Mouse (Mus musculus): ENCODE measurements around the gene Acad11. TPM values are rescaled to one million over a fixed set of nuclear protein-coding genes. Genes with fewer than 3 reads are reported as not detected.

Gene Acad11
- polyA plus RNA-seq, 1 experiment from 2014 or later: 9.8 TPM

GRCm38 (mm10) chr9:104085730-104086429, 22.7 kb downstream of the Acad11 start:
- no peak overlapping the region for H3K9ac ChIP-seq
- H3K4me3 ChIP-seq: no peak overlapping the region
- H3K4me2 ChIP-seq: no peak overlapping the region
- peak overlapping the region; percentile 17; the same call in 1 of the 2 replicates for H3K27ac ChIP-seq
- 0 out of 2 replicates have a peak, but pooled peaks have one; percentile 69 for ATAC-seq (ENCODE audit: insufficient number of reproducible peaks, insufficient read depth, low FRiP score, low TSS enrichment, low read depth)
- H3K9me3 ChIP-seq: no peaks in the 10 kb centered on the region
- WGBS: 62% methylated on average over 4 of the region's 4 CpGs
- no peaks in the 10 kb centered on the region for H3K27me3 ChIP-seq
- 0 out of 2 replicates have a peak, but pooled peaks cover 9% of the 10 kb centered on the region for H3K36me3 ChIP-seq
- peaks cover 12% of the 10 kb centered on the region for H3K4me1 ChIP-seq

- no peak for ATAC-seq (ENCODE audit: insufficient number of reproducible peaks, insufficient read depth, low FRiP score, low TSS enrichment, low read depth)
- Histone ChIP-seq H3K9me3 (no peaks in the 10 kb centered on the region), H3K9ac (no peak overlapping the region), H3K4me3 (no peak overlapping the region), H3K27me3 (no peaks in the 10 kb centered on the region), H3K4me1 (peaks cover 12% of the 10 kb centered on the region), H3K36me3 (0 out of 2 replicates have a peak, but pooled peaks cover 11% of the 10 kb centered on the region), H3K4me2 (peak overlapping the region; percentile 14; the same call in 1 of the 2 replicates), H3K27ac (peak overlapping the region; percentile 77)
- WGBS: 48% methylated on average over 8 of the region's 8 CpGs
Observed at GRCm38 (mm10) chr9:104088555-104088954, 25.4 kb downstream of the Acad11 start.

GRCm38 (mm10) chr9:104092945-104093344, 29.8 kb downstream of the Acad11 start:
- no peak overlapping the region for H3K27ac ChIP-seq
- no peak overlapping the region for H3K4me3 ChIP-seq
- WGBS: 92% methylated on average over 5 of the region's 5 CpGs
- peaks cover 12% of the 10 kb centered on the region for H3K4me1 ChIP-seq
- no peak for ATAC-seq (ENCODE audit: insufficient number of reproducible peaks, insufficient read depth, low FRiP score, low TSS enrichment, low read depth)
- no peaks in the 10 kb centered on the region for H3K9me3 ChIP-seq
- H3K27me3 ChIP-seq: no peaks in the 10 kb centered on the region
- H3K4me2 ChIP-seq: no peak overlapping the region
- H3K36me3 ChIP-seq: 0 out of 2 replicates have a peak, but pooled peaks cover 3% of the 10 kb centered on the region
- H3K9ac ChIP-seq: no peak overlapping the region

GRCm38 (mm10) chr9:104098256-104098655, 35.1 kb downstream of the Acad11 start:
- Histone ChIP-seq H3K4me3 (no peak overlapping the region), H3K27ac (no peak overlapping the region)
- 58% methylated on average over 5 of the region's 5 CpGs for WGBS

GRCm38 (mm10) chr9:104099060-104099459, 35.9 kb downstream of the Acad11 start:
- H3K27me3 ChIP-seq: no peaks in the 10 kb centered on the region
- no peak overlapping the region for H3K4me2 ChIP-seq
- peaks cover 19% of the 10 kb centered on the region for H3K4me1 ChIP-seq
- H3K36me3 ChIP-seq: peaks cover 5% of the 10 kb centered on the region; the same call in 1 of the 2 replicates
- ATAC-seq (ENCODE audit: insufficient number of reproducible peaks, insufficient read depth, low FRiP score, low TSS enrichment, low read depth): no peak
- no peak overlapping the region for H3K27ac ChIP-seq
- WGBS: 93% methylated on average over 11 of the region's 11 CpGs
- no peak overlapping the region for H3K4me3 ChIP-seq
- no peaks in the 10 kb centered on the region for H3K9me3 ChIP-seq
- H3K9ac ChIP-seq: no peak overlapping the region

More at GRCm38 (mm10) chr9:104098256-104098655, 35.1 kb downstream of the Acad11 start:
- ATAC-seq (ENCODE audit: insufficient number of reproducible peaks, insufficient read depth, low FRiP score, low TSS enrichment, low read depth): no peak
- H3K36me3 ChIP-seq: peaks cover 5% of the 10 kb centered on the region; the same call in 1 of the 2 replicates
- no peak overlapping the region for H3K9ac ChIP-seq
- H3K4me2 ChIP-seq: no peak overlapping the region
- no peaks in the 10 kb centered on the region for H3K9me3 ChIP-seq
- no peaks in the 10 kb centered on the region for H3K27me3 ChIP-seq
- peaks cover 19% of the 10 kb centered on the region for H3K4me1 ChIP-seq

GRCm38 (mm10) chr9:104100822-104101221, 37.6 kb downstream of the Acad11 start:
- peaks cover 5% of the 10 kb centered on the region; the same call in 1 of the 2 replicates for H3K36me3 ChIP-seq
- no peak overlapping the region for H3K27ac ChIP-seq
- ATAC-seq (ENCODE audit: insufficient number of reproducible peaks, insufficient read depth, low FRiP score, low TSS enrichment, low read depth): no peak
- no peaks in the 10 kb centered on the region for H3K27me3 ChIP-seq
- H3K4me3 ChIP-seq: no peak overlapping the region
- H3K9ac ChIP-seq: no peak overlapping the region
- WGBS: 45% methylated on average over 7 of the region's 7 CpGs
- peaks cover 19% of the 10 kb centered on the region for H3K4me1 ChIP-seq
- H3K9me3 ChIP-seq: no peaks in the 10 kb centered on the region
- H3K4me2 ChIP-seq: no peak overlapping the region

- Histone ChIP-seq H3K9ac (no peak overlapping the region), H3K36me3 (peaks cover 5% of the 10 kb centered on the region; the same call in 1 of the 2 replicates), H3K4me1 (peaks cover 19% of the 10 kb centered on the region), H3K27me3 (no peaks in the 10 kb centered on the region), H3K4me3 (no peak overlapping the region), H3K9me3 (no peaks in the 10 kb centered on the region), H3K27ac (no peak overlapping the region), H3K4me2 (no peak overlapping the region)
- 13% methylated on average over 3 of the region's 3 CpGs for WGBS
- ATAC-seq (ENCODE audit: insufficient number of reproducible peaks, insufficient read depth, low FRiP score, low TSS enrichment, low read depth): no peak
Observed at GRCm38 (mm10) chr9:104101458-104101857, 38.3 kb downstream of the Acad11 start.

- WGBS: 23% methylated on average over 6 of the region's 6 CpGs
Observed at GRCm38 (mm10) chr9:104102301-104102700, 39.1 kb downstream of the Acad11 start.

GRCm38 (mm10) chr9:104102901-104103300, 39.7 kb downstream of the Acad11 start:
- no peak overlapping the region for H3K4me3 ChIP-seq
- H3K27ac ChIP-seq: no peak overlapping the region
- WGBS: 25% methylated on average over 2 of the region's 2 CpGs
- peaks cover 5% of the 10 kb centered on the region; the same call in 1 of the 2 replicates for H3K36me3 ChIP-seq
- ATAC-seq (ENCODE audit: insufficient number of reproducible peaks, insufficient read depth, low FRiP score, low TSS enrichment, low read depth): no peak
- no peak overlapping the region for H3K4me2 ChIP-seq
- H3K27me3 ChIP-seq: no peaks in the 10 kb centered on the region
- H3K4me1 ChIP-seq: peaks cover 19% of the 10 kb centered on the region
- H3K9me3 ChIP-seq: no peaks in the 10 kb centered on the region
- no peak overlapping the region for H3K9ac ChIP-seq

More at GRCm38 (mm10) chr9:104102301-104102700, 39.1 kb downstream of the Acad11 start:
- Histone ChIP-seq H3K4me3 (no peak overlapping the region), H3K36me3 (peaks cover 5% of the 10 kb centered on the region; the same call in 1 of the 2 replicates), H3K4me2 (0 out of 2 replicates have a peak overlapping the region, but pooled peaks have one; percentile 5), H3K9me3 (no peaks in the 10 kb centered on the region), H3K4me1 (peaks cover 19% of the 10 kb centered on the region), H3K27ac (no peak overlapping the region), H3K9ac (no peak overlapping the region), H3K27me3 (no peaks in the 10 kb centered on the region)
- no peak for ATAC-seq (ENCODE audit: insufficient number of reproducible peaks, insufficient read depth, low FRiP score, low TSS enrichment, low read depth)

- no peak for ATAC-seq (ENCODE audit: insufficient number of reproducible peaks, insufficient read depth, low FRiP score, low TSS enrichment, low read depth)
- no peak overlapping the region for H3K27ac ChIP-seq
- no peaks in the 10 kb centered on the region for H3K9me3 ChIP-seq
- H3K4me2 ChIP-seq: no peak overlapping the region
- H3K4me1 ChIP-seq: peaks cover 35% of the 10 kb centered on the region
- no peak overlapping the region for H3K4me3 ChIP-seq
- H3K36me3 ChIP-seq: no peaks in the 10 kb centered on the region
- H3K9ac ChIP-seq: no peak overlapping the region
- H3K27me3 ChIP-seq: no peaks in the 10 kb centered on the region
- WGBS: 87% methylated on average over 2 of the region's 2 CpGs
Observed at GRCm38 (mm10) chr9:104104986-104105385, 41.8 kb downstream of the Acad11 start.

GRCm38 (mm10) chr9:104106930-104107329, 43.8 kb downstream of the Acad11 start:
- Histone ChIP-seq H3K36me3 (no peaks in the 10 kb centered on the region), H3K27ac (no peak overlapping the region), H3K4me3 (no peak overlapping the region), H3K27me3 (no peaks in the 10 kb centered on the region), H3K9ac (no peak overlapping the region), H3K9me3 (0 out of 2 replicates have a peak, but pooled peaks cover 4% of the 10 kb centered on the region), H3K4me1 (peaks cover 25% of the 10 kb centered on the region), H3K4me2 (no peak overlapping the region)
- WGBS: 85% methylated on average over 9 of the region's 9 CpGs
- ATAC-seq (ENCODE audit: insufficient number of reproducible peaks, insufficient read depth, low FRiP score, low TSS enrichment, low read depth): no peak

- no peak overlapping the region for H3K4me3 ChIP-seq
- 0 out of 2 replicates have a peak, but pooled peaks cover 5% of the 10 kb centered on the region for H3K9me3 ChIP-seq
- no peak for ATAC-seq (ENCODE audit: insufficient number of reproducible peaks, insufficient read depth, low FRiP score, low TSS enrichment, low read depth)
- no peak overlapping the region for H3K27ac ChIP-seq
- H3K27me3 ChIP-seq: no peaks in the 10 kb centered on the region
- H3K4me2 ChIP-seq: no peak overlapping the region
- peaks cover 19% of the 10 kb centered on the region for H3K4me1 ChIP-seq
- H3K36me3 ChIP-seq: no peaks in the 10 kb centered on the region
- H3K9ac ChIP-seq: no peak overlapping the region
- 75% methylated on average over 6 of the region's 6 CpGs for WGBS
Observed at GRCm38 (mm10) chr9:104107482-104107881, 44.3 kb downstream of the Acad11 start.

Measured in embryonic facial prominence, embryonic 13.5 days (tissue).